Mouse (Mus musculus) fat pad, adult 2 months (tissue): ENCODE results near the gene Selenof.

Source experiments
- DNase-seq: peaks from one replicate; pipeline ENCODE4 v3.0.0-alpha.2; 2011; ENCODE audit warnings: low read depth, low spot score; ENCODE audit errors: extremely low read depth

The Selenof gene

GRCm38 (mm10) chr3:144570047-144570815 is at the start of gene Selenof, which contains the start of gene Hs2st1:
Selenof (plus strand) TSS chr3:144570304.
Hs2st1 (minus strand) TSS chr3:144570181.
- peak; percentile 98 for DNase-seq

DNA sequence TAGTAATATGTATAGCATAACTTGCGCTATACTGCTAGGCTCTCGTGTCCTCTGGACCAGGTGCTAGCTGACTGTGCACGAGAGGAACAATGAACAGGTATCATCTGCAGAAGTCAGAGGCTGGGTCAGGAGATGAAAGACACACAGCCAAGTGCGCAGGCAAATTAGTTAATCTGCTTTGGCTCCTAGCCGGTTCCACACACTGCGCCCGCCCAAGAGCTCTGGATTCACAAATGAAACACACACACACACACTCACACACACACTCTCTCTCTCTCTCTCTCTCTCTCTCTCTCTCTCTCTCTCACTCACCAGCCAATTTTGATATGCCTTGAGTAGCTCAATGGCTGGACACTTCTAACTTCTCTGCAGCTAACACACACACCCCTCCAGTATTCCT is 42.2 kb upstream of the Selenof start:
- no peak for DNase-seq

GRCm38 (mm10) chr3:144531023-144531422 is 39.1 kb upstream of the Selenof start:
- no peak for DNase-seq

- DNase-seq: no peak
Measured at GRCm38 (mm10) chr3:144535056-144535455, 35.0 kb upstream of the Selenof start.

- DNase-seq: no peak
Measured at GRCm38 (mm10) chr3:144537078-144537855, 32.8 kb upstream of the Selenof start.

DNA sequence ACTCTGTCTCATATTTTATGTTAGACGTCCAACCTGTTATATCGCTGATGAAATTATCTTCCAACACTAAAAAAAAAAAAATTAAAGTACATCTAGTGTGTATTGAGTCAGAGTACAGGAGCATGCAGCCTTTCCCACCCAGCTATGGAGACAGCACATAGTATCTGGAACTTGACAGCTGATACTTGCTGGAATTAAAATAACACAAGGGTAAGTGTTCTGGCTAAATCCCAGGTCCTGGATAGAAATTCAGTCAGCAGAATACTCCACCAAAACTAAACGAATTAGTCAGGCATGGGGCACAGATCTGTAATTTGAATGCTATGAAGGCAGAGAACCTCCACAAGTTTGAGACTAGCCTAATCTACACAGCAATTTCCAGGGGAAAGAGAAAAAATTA is 31.1 kb upstream of the Selenof start:
- DNase-seq: no peak

DNA sequence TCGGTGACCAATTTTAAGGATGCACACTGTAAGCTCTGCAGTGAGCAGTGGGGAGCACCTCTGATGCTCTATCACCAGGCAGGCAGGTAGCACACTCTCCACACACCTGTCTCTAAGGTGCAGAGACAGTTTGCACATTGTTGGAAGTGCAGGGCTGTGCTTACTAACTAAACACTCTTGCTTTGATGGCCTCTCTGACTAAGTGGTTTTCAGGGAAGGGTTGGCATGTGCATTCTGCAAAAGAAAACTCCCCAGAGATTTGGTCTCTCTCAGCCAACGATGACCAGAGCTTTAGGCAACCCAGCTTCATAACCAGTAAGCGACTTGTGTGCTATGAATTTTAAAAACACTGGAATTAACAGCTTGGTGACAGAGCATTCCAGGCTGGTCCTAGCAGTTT is 29.3 kb upstream of the Selenof start:
- DNase-seq: no peak

DNA sequence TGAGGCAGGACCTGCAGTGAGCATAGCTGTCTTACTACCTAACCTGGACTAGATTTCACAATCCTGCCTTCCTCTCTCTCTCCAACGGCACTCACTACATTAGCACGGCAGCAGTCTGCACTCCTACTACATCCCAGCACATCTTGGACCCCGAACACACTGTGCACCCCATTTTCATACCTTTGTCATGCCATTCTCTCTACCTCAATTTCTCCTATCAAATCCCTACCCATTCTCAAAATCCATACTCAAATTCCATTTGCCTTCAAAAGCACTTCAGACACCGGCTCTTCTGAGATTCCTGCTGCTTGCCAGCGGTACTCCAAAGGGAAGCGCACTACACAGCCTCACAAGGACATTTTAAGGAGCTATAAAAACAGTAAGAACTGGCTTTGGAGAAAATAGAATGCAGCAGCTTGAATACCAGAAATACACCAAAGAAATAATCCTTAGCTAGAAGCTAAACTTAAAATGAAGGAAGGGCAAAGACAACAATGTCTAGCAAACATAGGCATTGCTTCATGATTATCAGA is 28.1 kb upstream of the Selenof start:
- DNase-seq: no peak

- DNase-seq: no peak
Measured at GRCm38 (mm10) chr3:144545152-144545551, 25.0 kb upstream of the Selenof start.

DNA sequence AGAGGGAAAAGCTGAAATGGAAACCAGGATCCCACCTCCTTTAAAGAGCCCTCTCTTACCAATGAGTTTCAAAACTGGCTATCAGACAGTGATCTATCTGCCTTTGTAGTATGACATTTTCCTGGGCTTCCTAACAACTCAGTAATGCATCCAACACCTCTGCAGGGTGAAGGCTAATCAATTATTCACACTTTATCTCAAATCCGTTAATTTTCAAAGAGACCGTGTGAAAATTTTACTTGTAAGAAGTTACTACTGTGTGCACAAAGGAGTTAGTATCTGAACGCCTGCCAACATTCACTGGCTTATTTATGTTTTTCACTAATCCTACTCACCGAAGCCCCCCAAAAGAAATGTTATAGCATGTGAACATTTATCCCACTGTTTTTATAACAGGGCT is 24.3 kb upstream of the Selenof start:
- DNase-seq: no peak

DNA sequence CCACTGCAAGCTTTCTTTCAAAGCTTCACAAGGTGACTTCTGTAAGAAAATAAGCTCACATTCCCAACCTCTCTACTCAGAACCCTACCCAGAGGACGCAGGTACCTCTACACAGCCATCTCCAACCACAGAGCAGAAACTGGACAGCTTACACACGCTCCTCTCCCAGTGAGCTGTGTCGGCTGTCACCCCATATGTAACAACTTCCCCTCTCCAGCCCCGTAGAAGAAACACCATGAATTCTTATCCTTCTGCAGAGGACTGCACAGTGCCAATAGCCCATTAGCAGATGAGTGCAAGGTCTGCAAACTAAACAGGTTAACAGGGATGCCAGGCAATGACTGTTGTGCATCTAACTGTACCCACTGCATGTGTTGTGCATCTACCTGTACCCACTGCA is 23.6 kb upstream of the Selenof start:
- DNase-seq: no peak

- no peak for DNase-seq
Measured at GRCm38 (mm10) chr3:144548186-144548845, 21.8 kb upstream of the Selenof start.

DNA sequence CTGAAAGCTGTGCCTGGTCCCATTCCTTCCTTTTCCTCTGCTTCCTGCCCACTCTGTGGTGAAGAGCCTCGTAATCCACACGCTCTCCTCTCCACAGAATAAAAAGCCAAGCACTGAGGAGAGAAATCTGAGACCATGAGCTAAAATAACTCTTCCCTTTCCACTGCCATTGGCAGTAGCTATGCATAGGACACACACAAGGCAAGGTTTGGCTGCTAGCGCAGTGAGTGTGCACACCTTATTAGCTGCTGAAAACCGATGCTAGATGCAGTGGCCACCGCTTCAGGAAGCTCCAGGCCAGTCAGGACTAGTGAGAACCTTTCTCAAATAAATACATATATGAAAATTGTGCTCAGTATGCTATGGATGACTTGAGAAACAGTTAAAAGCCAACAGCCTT is 20.1 kb upstream of the Selenof start:
- no peak for DNase-seq

GRCm38 (mm10) chr3:144550659-144551058 is 19.4 kb upstream of the Selenof start:
- DNase-seq: no peak

- no peak for DNase-seq
Measured at GRCm38 (mm10) chr3:144551416-144551815, 18.7 kb upstream of the Selenof start.

GRCm38 (mm10) chr3:144553942-144554341 is 16.2 kb upstream of the Selenof start:
- no peak for DNase-seq

- no peak for DNase-seq
Measured at GRCm38 (mm10) chr3:144554503-144554902, 15.6 kb upstream of the Selenof start.

- no peak for DNase-seq
Measured at GRCm38 (mm10) chr3:144555144-144555543, 15.0 kb upstream of the Selenof start.

DNA sequence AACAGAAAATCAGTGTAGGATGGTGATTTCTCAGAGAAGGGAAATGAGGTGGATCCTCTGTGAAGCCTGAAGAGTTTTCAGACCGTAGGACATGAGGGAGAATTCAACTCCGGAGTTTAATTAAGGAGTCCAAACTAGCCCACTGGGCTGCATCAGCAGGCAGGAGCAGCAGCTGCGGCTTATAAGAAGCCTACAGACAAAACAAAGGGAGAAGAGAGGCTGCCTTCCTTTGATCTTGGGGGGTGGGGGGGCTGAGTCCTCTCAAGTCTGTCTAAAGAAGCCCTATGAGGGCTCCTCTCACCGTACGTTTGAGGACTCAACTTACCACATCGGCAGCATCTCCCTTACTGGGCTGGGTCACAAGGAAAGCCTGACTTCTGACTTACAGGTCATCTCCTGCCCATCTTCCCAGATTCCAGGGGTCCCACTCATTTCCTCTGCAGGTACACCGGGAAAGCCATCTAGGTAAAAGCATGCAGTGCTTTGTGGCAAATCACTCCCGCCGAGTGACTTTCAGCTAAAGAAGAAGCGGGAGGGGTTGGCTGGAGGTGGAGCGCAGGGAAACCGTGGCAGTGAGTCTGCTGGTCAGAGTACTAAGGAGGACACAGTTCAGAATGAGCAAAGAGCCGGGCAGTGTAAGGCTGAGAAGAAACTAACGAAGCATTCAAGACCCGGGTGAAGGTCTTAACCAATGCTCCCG is 13.3 kb upstream of the Selenof start:
- DNase-seq: no peak

DNA sequence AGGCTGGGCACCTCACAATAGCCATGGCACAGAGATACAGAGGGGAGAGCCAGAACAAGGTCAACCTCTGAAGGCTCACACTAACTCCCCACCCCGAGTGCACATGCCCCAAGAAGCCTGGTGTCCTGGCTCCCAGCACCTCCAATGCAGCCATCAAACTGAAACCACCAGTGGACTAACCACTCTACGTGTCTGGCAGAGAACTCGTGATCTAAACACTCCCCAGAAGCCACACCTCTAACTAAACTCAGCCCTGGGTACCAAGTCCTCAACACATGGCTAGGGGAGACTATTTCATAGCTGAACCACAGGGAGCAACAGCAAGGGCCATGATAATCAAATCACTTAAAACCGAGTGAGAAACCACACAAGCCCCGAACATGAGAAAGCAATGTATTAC is 11.8 kb upstream of the Selenof start:
- DNase-seq: no peak
